Mouse (Mus musculus) erythroblast, embryonic 14.5 days (primary cell): ENCODE measurements around the gene Ap5s1.

Experiments used
- GATA1 ChIP-seq: IDR thresholded peaks from 2 replicates; pipeline ENCODE4 v1.6.1; 2012; ENCODE audit warnings: low read length, inconsistent platforms, mixed read lengths
- TAL1 ChIP-seq: IDR thresholded peaks from 3 replicates; pipeline ENCODE4 v1.6.1; 2012; ENCODE audit warnings: low read length, inconsistent platforms, mixed read lengths

DNA sequence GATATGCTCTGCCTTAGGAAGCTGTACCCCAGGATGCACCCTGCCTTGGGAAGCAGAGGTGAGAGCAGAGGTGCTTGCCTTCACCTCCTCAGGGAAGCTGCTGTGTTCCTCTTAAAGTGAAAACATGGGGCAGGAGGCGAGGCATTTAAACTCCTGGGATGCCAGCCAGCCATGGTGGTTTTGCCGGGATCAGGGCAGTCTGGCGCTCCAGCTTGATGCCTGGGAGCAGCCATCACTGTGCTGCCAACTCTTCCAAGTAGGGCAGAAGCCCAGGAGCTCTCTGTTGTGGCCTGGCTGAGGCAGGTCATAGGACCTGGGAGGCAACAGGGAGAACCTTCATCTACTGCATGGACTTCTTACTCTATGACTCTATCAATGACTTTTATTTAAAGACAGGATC, 5.6 kb upstream of the Ap5s1 start:
- TF ChIP-seq TAL1 (no peak), GATA1 (no peak)
